Mouse (Mus musculus) heart, embryonic 13.5 days (tissue): ENCODE data around the gene Espnl. TPM values are rescaled to one million over a fixed set of nuclear protein-coding genes. Genes with fewer than 3 reads are reported as not detected.

Experiments
- ATAC-seq: fragments of 200-750 bp; cut with Nextera tagmentation; 2 replicates; pipeline ENCODE4 v1.8.0; 2017; ENCODE audit warnings: moderate TSS enrichment; ENCODE audit not compliant: insufficient number of reproducible peaks, low FRiP score, low TSS enrichment; ENCODE audit errors: extremely low read depth
- H3K27ac ChIP-seq: fragments of 300-500 bp; sonication (generic); replicated peaks from 2 replicates; pipeline ENCODE4 v1.5.1; 2015; ENCODE audit warnings: moderate library complexity, mild to moderate bottlenecking, inconsistent platforms
- H3K27me3 ChIP-seq: fragments of 300-500 bp; sonication (generic); replicated peaks from 2 replicates; pipeline ENCODE4 v1.6.1; 2015; ENCODE audit warnings: mild to moderate bottlenecking, inconsistent platforms
- H3K36me3 ChIP-seq: fragments of 300-500 bp; sonication (generic); 2 replicates; pipeline ENCODE4 v1.6.1; 2015; ENCODE audit warnings: mild to moderate bottlenecking, inconsistent platforms
- H3K4me1 ChIP-seq: fragments of 300-500 bp; sonication (generic); 2 replicates; pipeline ENCODE4 v1.6.1; 2015; ENCODE audit warnings: inconsistent platforms
- H3K4me2 ChIP-seq: fragments of 300-500 bp; sonication (generic); 2 replicates; pipeline ENCODE4 v1.6.1; 2015; ENCODE audit warnings: inconsistent platforms, mild to moderate bottlenecking, moderate library complexity
- H3K4me3 ChIP-seq: fragments of 300-500 bp; sonication (generic); 2 replicates; pipeline ENCODE4 v1.5.1; 2015; ENCODE audit warnings: moderate library complexity, mild to moderate bottlenecking, inconsistent platforms
- H3K9ac ChIP-seq: fragments of 300-500 bp; sonication (generic); 2 replicates; pipeline ENCODE4 v1.6.1; 2015; ENCODE audit warnings: inconsistent platforms, mild to moderate bottlenecking, moderate library complexity
- H3K9me3 ChIP-seq: fragments of 300-500 bp; sonication (generic); 2 replicates; pipeline ENCODE4 v1.6.1; 2016; ENCODE audit warnings: inconsistent platforms
- WGBS: fragments of 180-500 bp; shearing (Covaris S2); methylation state at CpG from one replicate; pipeline ENCODE4 v1.1.7; 2015; ENCODE audit warnings: mixed read lengths; 5-methylcytosine and 5-hydroxymethylcytosine counted together
- polyA plus RNA-seq: library from polyadenylated mRNA; unstranded; fragments of >200 nt; fragmentation: Nextera tagmentation; extraction: Ambion mirVana; gene quantifications from 2 replicates; pipeline ENCODE4 v1.2.1, GENCODE M21; 2015

The Espnl gene
- polyA plus RNA-seq, 1 experiment from 2014 or later, result 0.07 TPM

DNA sequence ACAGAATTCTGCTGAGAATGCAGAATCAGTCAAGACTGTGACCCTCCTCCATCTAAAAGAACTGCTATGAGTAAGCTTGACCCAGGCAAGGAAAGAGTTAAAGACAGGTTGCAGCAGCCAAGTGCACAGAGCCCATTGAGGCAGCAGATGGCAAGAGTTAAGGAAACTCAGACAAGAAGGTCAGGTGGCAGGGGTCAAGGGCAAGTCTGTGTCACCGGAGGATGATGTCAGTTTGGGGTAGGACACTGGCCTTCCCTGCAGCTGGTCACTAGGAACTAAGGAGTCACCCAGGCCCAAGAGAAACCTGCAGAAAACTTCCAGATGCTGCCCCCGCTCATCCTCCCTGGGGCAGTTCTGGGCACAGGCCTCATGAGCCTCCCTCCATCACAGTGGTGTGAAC lies 2.8 kb downstream of the Espnl start:
- 67% methylated on average over 2 of the region's 2 CpGs for WGBS
- no peak for ATAC-seq
- Histone ChIP-seq H3K9ac (no peak overlapping the region), H3K4me3 (no peak overlapping the region), H3K27me3 (peaks cover 15% of the 10 kb centered on the region; the same call in 1 of the 2 replicates), H3K4me1 (peaks cover 13% of the 10 kb centered on the region), H3K36me3 (no peaks in the 10 kb centered on the region), H3K27ac (no peak overlapping the region), H3K9me3 (no peaks in the 10 kb centered on the region), H3K4me2 (no peak overlapping the region)

DNA sequence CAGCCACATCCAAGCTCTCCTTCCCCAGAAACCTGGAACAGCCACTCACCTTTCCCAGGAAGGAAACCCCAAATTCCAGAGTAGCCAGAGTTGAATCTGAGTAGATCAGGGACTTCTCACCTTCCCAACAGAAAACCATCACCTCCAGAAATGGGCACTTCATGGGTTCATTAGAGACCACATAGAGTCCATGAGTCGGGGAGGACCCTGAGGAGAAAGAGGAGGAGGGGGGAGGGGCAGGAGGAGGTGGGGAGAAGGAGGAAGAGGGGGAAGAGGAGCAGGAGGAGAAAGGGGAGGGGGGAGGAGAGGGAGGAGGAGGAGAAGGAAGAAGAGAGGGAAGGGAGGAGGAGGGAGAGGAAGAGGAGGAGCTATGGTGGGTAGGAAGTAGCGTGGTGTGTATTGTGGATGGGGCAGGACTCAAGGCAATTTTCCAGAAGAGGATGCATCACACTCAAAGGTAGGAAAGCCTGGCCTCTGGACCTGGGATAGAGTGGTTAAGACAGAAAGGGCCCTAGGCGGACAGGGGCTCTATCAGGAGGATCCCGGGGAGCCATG lies 3.7 kb downstream of the Espnl start:
- no peaks in the 10 kb centered on the region for H3K9me3 ChIP-seq
- H3K27me3 ChIP-seq, result peaks cover 18% of the 10 kb centered on the region; the same call in 1 of the 2 replicates
- no peak overlapping the region for H3K27ac ChIP-seq
- no peaks in the 10 kb centered on the region for H3K36me3 ChIP-seq
- H3K9ac ChIP-seq, result no peak overlapping the region
- H3K4me2 ChIP-seq, result no peak overlapping the region
- no peak for ATAC-seq
- H3K4me1 ChIP-seq, result peaks cover 13% of the 10 kb centered on the region
- 58% methylated on average over 4 of the region's 4 CpGs for WGBS
- H3K4me3 ChIP-seq, result no peak overlapping the region

DNA sequence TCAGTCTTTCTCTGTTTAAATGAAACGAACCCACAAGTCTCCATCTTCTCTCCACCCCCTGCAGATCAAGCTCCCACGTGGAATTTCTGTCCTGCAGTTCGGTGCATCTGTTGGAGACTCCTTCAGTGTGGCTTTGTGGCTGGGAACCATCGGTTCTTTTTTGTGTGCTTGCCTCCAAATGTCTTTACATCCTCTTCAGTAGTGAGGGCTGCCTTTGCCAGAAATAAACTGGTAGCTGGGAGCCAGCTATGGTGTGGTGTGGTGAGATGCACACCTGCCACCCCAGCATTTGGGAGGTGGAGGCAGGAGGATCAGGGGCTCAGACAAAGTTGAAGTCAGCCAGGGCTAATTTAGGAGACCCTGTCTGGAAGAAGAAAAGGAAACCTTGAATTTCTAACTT lies 10.2 kb downstream of the Espnl start:
- H3K4me1 ChIP-seq, result peaks cover 26% of the 10 kb centered on the region
- no peak overlapping the region for H3K4me3 ChIP-seq
- no peak overlapping the region for H3K4me2 ChIP-seq
- H3K36me3 ChIP-seq, result no peaks in the 10 kb centered on the region
- no peak overlapping the region for H3K27ac ChIP-seq
- 56% methylated on average over 4 of the region's 4 CpGs for WGBS
- H3K27me3 ChIP-seq, result peaks cover 10% of the 10 kb centered on the region; the same call in 1 of the 2 replicates
- no peak overlapping the region for H3K9ac ChIP-seq
- no peaks in the 10 kb centered on the region for H3K9me3 ChIP-seq
- ATAC-seq, result no peak

GRCm38 (mm10) chr1:91333582-91333981 lies 11.7 kb downstream of the Espnl start:
- Histone ChIP-seq H3K36me3 (no peaks in the 10 kb centered on the region), H3K4me2 (no peak overlapping the region), H3K9ac (no peak overlapping the region), H3K4me3 (no peak overlapping the region), H3K27me3 (peaks cover 12% of the 10 kb centered on the region), H3K27ac (peak overlapping the region; percentile 66), H3K9me3 (no peaks in the 10 kb centered on the region), H3K4me1 (peaks cover 26% of the 10 kb centered on the region)
- no peak for ATAC-seq

DNA sequence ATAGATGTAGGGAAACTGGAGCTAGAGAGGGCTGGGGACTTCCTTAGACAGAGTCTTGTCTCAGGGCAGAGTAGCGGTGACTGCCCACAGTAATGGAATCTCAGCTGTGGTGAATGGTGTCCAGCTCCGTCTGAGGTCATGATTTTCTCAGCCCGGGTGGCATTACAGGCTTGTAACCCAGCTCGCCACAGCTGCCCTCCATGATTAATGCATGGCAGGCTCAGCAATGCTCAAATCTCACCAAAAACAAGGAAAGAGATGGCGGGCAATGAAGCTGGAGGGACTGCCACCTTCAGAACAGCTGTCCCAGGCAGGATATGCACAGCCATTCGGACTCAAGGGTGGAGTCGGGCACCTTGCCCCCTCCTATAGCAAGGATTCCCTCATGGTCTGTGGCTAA lies 15.5 kb downstream of the Espnl start:
- Histone ChIP-seq H3K36me3 (no peaks in the 10 kb centered on the region), H3K4me3 (no peak overlapping the region), H3K4me2 (no peak overlapping the region), H3K9ac (no peak overlapping the region), H3K9me3 (no peaks in the 10 kb centered on the region), H3K27ac (no peak overlapping the region), H3K27me3 (peaks cover 47% of the 10 kb centered on the region), H3K4me1 (peaks cover 22% of the 10 kb centered on the region)
- ATAC-seq, result no peak
- WGBS, result 85% methylated on average over 7 of the region's 7 CpGs

- Histone ChIP-seq H3K4me3 (0 out of 2 replicates have a peak overlapping the region, but pooled peaks have one; percentile 43), H3K36me3 (no peaks in the 10 kb centered on the region), H3K27ac (no peak overlapping the region), H3K4me1 (peaks cover 19% of the 10 kb centered on the region), H3K4me2 (no peak overlapping the region), H3K9ac (0 out of 2 replicates have a peak overlapping the region, but pooled peaks have one; percentile 41), H3K9me3 (no peaks in the 10 kb centered on the region), H3K27me3 (peaks cover 84% of the 10 kb centered on the region)
- WGBS, result 68% methylated on average over 3 of the region's 3 CpGs
- ATAC-seq, result no peak
These were observed 22.1 kb downstream of the Espnl start for GRCm38 (mm10) chr1:91344001-91344400.

DNA sequence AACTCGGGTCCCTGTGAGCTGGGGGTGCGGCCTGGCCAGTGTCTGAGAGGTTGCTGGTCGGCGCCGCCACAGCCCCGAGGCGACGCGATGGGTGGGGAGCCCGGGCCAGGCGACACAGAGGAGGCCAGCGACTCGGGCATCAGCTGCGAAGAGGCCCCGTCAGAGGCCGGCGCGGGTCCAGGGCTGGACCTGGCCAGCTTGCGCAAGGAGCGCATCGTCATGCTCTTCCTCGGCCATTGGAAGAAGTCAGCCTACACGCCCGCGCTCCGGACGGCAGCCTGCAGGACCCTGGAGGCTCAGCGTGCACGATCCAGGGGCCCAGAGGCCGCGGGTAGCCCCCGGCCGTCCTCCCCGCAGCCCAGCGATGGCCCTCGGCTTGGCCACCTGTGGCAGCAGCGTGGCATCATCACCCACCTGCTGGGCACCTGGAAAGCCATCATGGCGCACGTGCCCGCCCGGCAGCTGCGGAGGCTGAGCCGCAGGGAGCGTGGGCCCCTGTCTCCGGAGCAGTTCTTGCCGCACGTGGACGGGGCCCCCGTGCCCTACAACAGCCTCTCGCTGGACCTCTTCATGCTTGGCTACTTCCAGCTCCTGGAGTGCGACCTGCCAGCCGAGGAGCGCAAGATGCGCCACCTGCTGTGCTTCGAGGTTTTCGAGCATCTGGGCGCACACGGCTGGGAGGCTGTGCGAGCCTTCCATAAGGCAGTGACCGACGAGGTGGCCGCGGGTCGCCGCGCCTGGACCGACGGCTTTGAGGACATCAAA lies 23.2 kb downstream of the Espnl start:
- peaks cover 73% of the 10 kb centered on the region for H3K27me3 ChIP-seq
- H3K36me3 ChIP-seq, result no peaks in the 10 kb centered on the region
- H3K27ac ChIP-seq, result no peak overlapping the region
- H3K4me2 ChIP-seq, result peak overlapping the region; percentile 67
- H3K4me1 ChIP-seq, result peaks cover 25% of the 10 kb centered on the region
- ATAC-seq, result no peak
- 3% methylated on average over 68 of the region's 68 CpGs for WGBS
- peak overlapping the region; percentile 41 for H3K9ac ChIP-seq
- H3K4me3 ChIP-seq, result peak overlapping the region; percentile 43
- no peaks in the 10 kb centered on the region for H3K9me3 ChIP-seq

DNA sequence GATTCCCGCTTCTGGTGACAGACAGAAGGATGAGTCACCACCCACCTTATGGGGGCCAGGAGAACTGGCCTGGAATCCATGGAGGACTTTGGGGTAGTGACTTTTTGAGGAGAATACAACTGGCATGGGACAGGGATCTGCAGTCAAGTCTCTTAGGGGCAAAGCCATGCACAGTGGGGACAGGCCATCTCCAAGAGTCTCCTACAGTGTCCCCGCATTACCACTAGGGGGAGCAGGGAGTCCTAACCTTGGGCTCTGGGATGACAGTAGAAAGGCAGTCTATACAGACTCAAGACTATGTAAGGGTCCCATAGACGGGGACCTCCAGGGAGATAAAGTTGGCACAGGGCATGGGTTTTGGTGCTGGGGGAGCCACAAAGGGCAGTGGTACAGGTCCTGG lies 25.0 kb downstream of the Espnl start:
- H3K27me3 ChIP-seq, result peaks cover 55% of the 10 kb centered on the region
- no peak overlapping the region for H3K4me2 ChIP-seq
- H3K4me1 ChIP-seq, result peaks cover 41% of the 10 kb centered on the region
- WGBS, result 39% methylated on average over 3 of the region's 3 CpGs
- ATAC-seq, result peak; percentile 39; the same call in 1 of the 2 replicates
- H3K4me3 ChIP-seq, result no peak overlapping the region
- no peak overlapping the region for H3K9ac ChIP-seq
- H3K9me3 ChIP-seq, result no peaks in the 10 kb centered on the region
- no peaks in the 10 kb centered on the region for H3K36me3 ChIP-seq
- no peak overlapping the region for H3K27ac ChIP-seq

DNA sequence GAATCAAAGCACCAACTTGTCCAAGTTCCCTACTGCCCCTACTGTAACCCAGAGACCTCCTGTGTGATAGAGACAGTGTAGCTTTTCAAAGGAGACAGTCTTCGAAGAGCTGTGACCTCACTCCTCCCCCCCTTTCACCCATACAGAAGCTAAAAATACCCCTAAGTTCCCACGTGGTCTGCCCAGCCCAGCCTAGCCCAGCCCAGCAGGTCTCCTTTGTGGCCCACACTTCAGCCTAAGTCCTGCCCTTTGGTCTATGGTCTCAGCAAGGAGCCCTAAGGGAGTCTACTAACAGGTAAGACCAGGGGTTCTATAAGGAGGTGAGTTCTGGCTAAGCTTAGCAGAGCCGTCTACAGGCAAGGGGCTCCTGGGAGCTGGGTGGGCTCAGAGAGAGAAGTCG lies 29.0 kb downstream of the Espnl start, which contains the start of gene Klhl30:
Gene Klhl30 (plus strand): TSS at position 176 of the 400 bp plus-strand sequence.
- Histone ChIP-seq H3K27me3 (peaks cover 15% of the 10 kb centered on the region), H3K4me2 (peak within 1 kb of the TSS; percentile 78), H3K36me3 (peaks cover 23% of the 10 kb centered on the region), H3K4me3 (peak within 1 kb of the TSS; percentile 56), H3K27ac (peak within 1 kb of the TSS; percentile 90), H3K9me3 (no peaks in the 10 kb centered on the region), H3K4me1 (peaks cover 42% of the 10 kb centered on the region), H3K9ac (peak within 1 kb of the TSS; percentile 84)
- ATAC-seq, result peak; percentile 48; the same call in 1 of the 2 replicates
- WGBS, result 23% methylated on average over 4 of the region's 4 CpGs

DNA sequence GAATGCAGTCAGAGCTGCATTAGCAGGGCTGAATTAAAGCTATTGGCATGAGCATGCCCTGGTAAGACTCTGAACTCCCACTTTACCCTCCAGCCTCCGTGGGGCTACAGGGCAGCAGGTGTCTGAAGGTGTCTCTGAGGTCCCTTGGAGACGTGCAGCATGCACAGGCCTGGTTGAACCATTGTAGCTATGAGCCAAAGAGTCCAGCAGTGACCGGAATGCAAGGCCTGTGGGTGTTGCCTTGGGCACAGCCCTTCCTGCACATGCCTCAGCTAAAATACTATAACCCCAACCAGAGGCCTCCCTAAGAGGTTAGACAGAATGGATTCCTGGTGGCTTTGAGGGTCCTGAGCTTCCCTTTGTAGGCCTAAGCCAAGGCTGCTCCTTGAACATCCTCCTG lies 29.4 kb downstream of the Espnl start:
- peak overlapping the region; percentile 56 for H3K4me3 ChIP-seq
- 41% methylated on average over 3 of the region's 3 CpGs for WGBS
- H3K4me1 ChIP-seq, result peaks cover 42% of the 10 kb centered on the region
- no peaks in the 10 kb centered on the region for H3K9me3 ChIP-seq
- H3K9ac ChIP-seq, result peak overlapping the region; percentile 84
- H3K4me2 ChIP-seq, result peak overlapping the region; percentile 78
- no peak for ATAC-seq
- H3K27ac ChIP-seq, result peak overlapping the region; percentile 90
- peaks cover 11% of the 10 kb centered on the region for H3K27me3 ChIP-seq
- H3K36me3 ChIP-seq, result peaks cover 27% of the 10 kb centered on the region

- peaks cover 42% of the 10 kb centered on the region for H3K4me1 ChIP-seq
- no peaks in the 10 kb centered on the region for H3K9me3 ChIP-seq
- 0 out of 2 replicates have a peak, but pooled peaks cover 5% of the 10 kb centered on the region for H3K27me3 ChIP-seq
- no peak overlapping the region for H3K9ac ChIP-seq
- peak overlapping the region; percentile 78 for H3K4me2 ChIP-seq
- 67% methylated on average over 2 of the region's 2 CpGs for WGBS
- peak overlapping the region; percentile 56; the same call in 1 of the 2 replicates for H3K4me3 ChIP-seq
- peaks cover 38% of the 10 kb centered on the region for H3K36me3 ChIP-seq
- ATAC-seq, result no peak
- no peak overlapping the region for H3K27ac ChIP-seq
These were observed 30.4 kb downstream of the Espnl start for GRCm38 (mm10) chr1:91352277-91352676.
